Mouse (Mus musculus) heart, adult 11 months (tissue): ENCODE results near the gene Samd4b.
"Not testable (repeated sequence)": the region's sequence is repeated elsewhere in the genome, so short reads cannot be mapped to it uniquely, and the experiment has no call there.

Source experiments
- DNase-seq: peaks from one replicate; pipeline ENCODE4 v3.0.0; 2022

Gene Samd4b

DNA sequence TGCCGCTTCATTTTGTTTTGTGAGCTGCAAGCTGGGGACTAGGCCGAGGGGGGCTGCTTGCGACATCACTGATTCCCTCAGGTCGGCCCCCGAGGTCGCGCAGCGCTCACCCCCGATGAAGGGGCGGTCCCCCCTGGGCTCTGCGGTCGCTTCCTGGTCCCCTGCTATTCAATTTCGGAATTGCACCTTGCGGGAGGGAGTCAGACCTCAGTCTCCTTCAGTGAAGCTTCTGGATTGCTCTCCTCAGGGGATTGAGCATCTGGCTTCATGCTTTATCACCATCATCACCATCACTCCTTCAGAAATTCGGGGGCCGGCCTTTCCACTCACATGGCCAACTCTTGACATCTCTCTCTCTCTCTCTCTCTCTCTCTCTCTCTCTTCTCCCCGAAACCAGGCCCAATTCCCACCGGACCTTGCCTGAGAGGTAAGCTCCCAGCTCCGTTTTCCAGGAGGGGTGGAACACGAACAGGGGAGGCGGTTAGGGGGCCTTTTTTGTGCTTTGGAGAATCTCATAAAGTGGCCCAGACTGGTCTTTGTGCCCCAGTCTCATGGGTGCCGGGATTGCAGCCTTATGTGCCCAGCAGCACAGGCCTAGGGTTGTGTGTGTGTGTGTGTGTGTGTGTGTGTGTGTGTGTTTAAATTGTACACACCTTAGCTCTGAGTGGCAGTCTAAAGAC, 204.5 kb downstream of the Samd4b start:
- DNase-seq: peak; percentile 89

DNA sequence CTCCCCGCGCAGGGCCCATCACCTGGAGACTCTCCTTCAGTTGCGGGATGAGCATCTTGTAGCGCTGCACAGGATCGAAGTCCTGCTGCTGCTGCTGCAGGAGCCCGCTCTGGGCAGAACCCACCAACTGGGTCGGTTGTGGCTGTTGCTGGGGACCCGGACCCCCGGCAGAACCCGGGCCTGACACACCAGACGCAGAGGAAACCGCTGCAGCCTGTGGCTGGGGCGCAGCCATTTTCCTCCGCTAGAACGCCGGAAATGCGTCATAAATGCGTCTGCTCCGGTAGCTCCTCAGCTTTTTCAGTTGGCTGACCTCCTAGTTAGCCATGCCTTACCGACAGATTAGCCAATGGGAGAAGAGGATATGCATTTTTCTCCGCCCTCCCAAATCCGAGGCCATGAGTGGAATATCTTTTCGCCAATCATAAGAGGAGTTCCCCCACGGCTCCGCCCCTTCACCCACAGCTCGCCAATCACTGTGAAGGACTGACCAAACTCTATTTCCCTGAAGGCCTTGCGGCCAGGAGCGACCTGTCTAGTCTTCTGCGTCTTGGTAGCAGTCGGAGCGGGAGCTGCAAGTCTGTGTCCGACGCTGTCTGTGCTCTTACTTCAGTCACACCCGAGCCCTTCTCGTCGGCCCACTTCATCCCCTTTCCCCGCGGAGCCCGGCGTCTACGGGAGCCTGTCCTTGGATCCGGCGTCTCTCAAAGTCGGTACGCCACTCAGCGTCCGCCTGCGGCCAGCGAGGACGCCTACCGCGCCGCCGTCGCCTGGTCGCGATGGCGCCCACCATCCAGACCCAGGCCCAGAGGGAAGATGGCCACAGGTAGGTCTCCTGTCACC, 205.3 kb downstream of the Samd4b start, which contains the start of the genes Med29 and Paf1:
Gene Med29 (minus strand): TSS at position 280 of the 843 bp plus-strand sequence.
Gene Paf1 (plus strand): TSS at position 523 of the 843 bp plus-strand sequence.
- DNase-seq: peak; percentile 100

GRCm38 (mm10) chr7:28390331-28390730, 207.6 kb downstream of the Samd4b start:
- no peak for DNase-seq

DNA sequence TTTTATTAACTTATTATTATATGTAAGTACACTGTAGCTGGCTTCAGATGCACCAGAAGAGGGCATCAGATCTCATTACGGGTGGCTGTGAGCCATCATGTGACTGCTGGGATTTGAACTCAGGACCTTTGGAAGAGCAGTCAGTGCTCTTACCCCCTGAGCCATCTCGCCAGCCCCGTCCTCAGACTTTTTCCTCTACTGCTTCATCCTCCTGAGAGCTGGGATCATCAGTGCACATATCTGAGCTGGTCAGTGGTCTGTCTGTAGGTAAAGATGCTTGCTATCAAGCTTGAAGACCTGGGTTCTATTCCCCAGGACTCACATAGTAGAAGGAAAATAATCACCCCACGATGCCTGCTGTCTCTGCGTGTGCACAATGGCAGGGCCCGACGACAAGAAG, 210.6 kb downstream of the Samd4b start:
- DNase-seq: not testable (repeated sequence)

DNA sequence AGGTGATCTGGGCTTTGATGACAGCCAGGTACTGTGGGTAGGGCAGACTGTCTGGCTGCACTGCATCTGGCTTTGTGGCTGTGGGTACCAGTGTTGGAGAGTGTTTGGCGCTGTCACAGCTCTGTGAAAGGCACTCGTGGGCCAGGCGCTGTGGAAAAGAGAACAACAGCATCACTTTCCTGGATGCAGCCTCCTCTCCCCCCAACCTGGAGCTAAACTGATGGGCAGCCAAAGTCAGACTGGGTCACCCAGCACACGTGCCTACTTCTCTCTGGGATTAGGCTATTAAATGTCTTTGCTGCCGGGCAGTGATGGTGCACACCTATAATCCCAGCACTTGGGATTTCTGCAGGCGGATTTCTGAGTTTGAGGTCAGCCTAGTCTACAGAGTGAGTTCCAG, 211.1 kb downstream of the Samd4b start:
- DNase-seq: peak; percentile 94

DNA sequence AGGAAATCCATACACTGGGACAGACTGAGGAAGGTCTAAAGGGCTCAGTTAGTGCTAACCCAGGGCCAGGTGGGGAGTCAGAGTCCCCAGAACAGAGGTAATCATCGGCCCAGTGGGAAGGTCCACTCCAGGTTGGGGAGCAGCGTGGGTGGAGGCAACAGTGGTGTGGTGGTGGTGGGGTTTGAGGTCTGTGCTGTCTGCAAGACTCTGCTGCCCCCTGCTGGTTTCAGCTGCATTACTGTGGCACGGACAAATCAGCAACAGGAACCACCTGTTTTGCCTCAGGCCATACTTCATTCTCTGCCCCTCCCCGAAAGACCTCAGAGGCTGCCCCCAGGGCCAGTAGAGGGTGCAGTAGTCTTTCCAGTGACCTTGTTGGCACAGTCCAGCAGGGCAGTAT, 211.5 kb downstream of the Samd4b start:
- peak; percentile 98 for DNase-seq

DNA sequence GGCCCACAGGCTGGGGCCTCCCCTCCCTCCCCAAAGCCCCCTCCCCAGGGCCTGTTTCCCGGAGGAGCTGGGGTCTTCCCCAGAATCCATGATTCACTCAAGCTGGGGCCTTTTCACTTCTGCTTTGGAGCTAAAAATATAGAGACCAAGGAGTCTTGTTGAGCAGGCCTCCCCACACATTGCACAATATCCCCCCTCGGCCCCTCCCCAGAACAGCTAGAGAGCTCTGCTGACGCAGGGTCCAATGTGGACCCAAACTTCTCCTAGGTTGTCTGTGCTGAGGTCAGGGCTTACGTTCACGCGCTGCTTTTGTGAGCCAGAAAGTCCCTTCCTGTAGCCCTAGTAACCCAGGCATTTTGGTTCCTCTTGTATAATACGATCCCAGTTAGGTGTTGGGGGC, 211.9 kb downstream of the Samd4b start:
- DNase-seq: peak; percentile 99

GRCm38 (mm10) chr7:28385196-28385595, 212.7 kb downstream of the Samd4b start:
- no peak for DNase-seq

DNA sequence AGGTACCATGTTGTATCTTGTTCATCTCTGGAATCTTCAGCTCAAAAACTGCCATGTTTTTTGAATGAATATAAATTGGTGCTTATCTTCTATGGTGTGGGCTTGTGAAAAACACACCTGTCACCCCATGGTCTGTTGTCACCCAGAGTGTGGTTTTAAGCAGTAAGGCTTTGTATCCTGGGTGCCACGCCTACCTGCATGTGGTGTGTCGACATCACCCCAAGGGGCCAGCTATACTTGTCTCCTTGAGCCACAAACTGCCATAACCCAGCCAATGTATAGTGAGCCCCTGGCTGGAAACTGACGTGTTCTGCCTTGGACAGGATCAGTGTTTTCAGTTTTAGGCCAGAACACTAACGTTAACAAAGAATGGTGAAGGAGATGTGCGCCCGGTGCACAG, 213.8 kb downstream of the Samd4b start:
- DNase-seq: no peak

GRCm38 (mm10) chr7:28383606-28384005, 214.3 kb downstream of the Samd4b start:
- DNase-seq: no peak

GRCm38 (mm10) chr7:28382981-28383396, 215.0 kb downstream of the Samd4b start:
- DNase-seq: peak; percentile 98

DNA sequence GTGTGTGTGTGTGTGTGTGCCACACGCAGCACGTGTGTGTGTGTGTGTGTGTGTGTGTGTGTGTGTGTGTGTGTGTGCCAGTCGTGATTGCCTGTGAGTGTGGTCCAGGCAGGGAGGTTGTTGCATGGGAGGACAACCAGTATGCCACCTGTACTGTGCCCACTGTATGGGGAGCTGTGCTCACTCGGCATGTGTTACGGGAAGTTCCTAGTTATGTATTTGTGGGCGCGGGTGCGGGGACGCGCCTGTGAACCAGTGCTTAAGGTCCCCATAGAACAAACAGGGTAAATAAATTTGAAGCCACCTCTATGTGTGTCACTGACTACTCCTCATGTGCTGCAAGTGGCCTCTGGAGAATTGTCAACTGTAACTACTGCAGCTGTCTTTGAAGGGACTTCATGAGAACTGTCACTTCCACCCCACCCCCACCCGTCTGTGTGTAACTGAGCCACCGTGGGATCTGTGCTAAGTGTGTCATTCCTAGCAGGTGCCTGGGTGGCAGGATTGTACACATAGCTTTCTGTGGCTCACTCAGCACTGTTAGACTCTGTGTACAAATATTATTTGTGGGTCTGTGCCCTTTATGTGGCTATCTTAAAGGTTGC, 215.5 kb downstream of the Samd4b start:
- DNase-seq: no peak

DNA sequence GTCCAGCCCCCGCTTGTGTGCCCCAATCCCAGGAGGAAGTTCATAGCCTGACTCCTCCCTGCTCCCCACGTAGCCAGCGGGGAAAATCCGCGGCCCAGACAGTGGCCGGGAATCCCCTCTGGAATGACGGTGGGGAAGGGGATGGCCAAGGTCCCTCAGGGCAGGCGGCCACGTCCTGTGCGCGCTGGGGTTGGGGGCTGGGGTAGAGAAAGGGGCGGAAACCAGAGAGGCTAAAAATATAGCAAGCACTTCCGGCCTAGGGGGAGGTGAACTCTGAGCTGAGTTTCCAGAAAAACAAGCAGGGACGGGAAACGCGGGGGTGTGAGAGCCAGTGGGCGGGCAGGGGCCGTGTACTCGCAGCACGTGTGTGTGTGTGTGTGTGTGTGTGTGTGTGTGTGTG, 216.0 kb downstream of the Samd4b start:
- peak; percentile 100 for DNase-seq

DNA sequence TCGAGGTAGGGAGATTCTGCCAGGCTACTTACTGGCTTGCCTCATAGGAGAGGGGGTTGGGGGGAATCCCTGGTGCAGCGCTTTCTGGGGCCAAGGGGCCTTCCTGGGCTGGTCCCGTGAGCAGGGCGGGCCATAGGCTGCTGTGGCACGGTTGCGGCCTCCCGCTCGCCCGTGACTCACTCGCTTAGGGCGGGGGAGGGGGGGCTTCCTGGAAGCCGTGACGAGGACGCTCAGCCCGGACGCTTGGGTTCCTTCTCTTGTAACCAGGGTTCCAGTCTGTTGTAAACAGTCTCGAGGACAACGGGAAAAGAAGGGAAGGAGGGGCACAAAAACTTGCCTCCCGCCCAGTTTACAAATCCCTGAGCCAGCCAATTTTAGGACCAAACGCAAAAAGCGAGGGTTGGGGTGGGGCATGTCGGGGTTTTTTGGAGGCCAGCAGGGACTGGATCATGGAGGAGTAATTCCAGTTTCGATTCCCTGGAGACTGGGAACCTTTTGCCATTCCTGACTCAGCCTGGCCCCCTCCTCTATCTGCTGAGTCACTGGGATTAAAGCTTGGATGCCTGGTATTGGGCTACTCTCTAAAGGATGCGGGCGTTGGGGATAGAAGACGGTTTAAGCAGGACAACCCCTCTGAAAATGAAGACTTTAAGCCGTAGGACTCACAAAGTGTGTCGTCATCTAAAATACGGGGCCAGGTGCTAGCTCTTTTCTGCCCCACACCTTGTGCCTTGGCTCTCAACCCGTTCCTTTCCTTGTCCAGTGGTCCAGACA, 216.7 kb downstream of the Samd4b start:
- peak; percentile 99 for DNase-seq

- DNase-seq: no peak
These were observed 217.5 kb downstream of the Samd4b start, which contains the start of gene Zfp36 for GRCm38 (mm10) chr7:28380237-28381016. Zfp36 (minus strand) TSS chr7:28380253.

- DNase-seq: peak; percentile 100
These were observed 218.9 kb downstream of the Samd4b start for GRCm38 (mm10) chr7:28378769-28379651.

DNA sequence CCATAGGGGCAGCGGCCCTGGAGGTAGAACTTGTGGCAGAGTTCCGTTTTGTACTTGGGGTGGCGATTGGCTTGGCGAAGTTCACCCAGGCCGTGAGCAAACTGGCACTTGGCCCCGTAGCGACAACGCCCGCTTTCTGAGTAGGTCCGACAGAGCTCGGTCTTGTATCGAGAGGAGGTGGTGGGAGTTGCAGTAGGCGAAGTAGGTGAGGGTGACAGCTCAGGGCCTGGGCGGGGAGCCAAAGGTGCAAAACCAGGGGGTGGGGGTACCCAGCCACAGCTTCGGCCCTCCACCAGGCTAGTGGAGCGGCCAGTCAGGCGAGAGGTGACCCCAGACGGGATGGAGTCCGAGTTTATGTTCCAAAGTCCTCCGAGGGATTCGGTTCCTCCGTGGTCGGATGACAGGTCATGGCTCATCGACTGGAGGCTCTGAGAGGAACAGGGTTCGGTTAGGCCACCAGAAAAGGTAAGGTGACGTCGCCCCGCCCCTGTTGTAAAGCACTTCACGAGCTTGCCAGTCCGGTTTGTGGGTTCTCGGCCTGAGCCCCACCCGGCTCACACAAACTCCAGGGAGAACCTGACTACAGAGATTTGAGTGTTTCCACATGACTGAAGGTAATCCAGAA, 219.8 kb downstream of the Samd4b start:
- peak; percentile 98 for DNase-seq

DNA sequence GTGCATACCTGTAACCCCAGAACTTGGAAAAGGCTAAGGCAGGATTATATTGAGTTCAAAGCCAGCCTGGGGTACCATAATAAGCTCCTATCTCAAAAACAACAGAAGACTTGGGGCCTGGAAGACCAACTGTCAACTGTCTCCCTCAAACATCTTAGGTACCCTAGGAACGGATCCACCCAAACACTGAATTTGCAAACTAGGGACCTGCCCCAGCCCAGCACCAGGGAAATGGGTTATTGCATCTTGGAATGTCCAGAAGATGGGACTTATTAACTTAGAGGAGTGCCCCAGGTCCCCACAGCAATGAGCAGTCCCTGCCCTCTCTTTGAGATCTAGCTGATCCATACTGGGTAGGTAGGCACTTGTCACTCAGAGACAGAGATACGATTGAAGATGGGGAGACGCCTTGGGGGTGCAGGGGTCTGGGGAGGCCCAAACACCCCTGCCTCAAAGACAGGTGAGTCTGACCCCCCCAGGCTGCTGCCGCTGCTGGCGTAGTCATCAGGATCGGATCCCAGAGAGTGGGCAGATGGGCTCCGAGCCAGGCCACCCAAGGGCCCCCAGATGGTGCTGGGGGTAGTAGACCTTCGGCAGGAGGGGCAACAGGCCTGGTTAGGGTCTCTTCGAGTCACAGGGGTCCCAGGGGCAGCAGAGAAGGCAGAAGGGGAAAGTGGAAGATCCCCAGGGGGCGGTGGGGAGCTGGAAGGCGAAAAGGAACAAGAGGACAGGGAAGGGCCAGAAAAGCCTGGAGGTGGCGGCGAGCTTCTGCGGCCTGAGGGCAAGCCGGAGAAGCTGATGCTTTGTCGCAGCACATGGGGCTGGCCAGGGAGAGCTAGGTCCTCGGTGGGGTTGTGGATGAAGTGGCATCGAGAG, 220.5 kb downstream of the Samd4b start:
- peak; percentile 97 for DNase-seq
